Mouse (Mus musculus) hindbrain, embryonic 14.5 days (tissue): ENCODE results near the gene Gm21304. TPM values are rescaled to one million over a fixed set of nuclear protein-coding genes. Genes with fewer than 3 reads are reported as not detected.
"Not testable (repeated sequence)": the region's sequence is repeated elsewhere in the genome, so short reads cannot be mapped to it uniquely, and the experiment has no call there.

Experiments used
- ATAC-seq: fragments of 200-750 bp; cut with Nextera tagmentation; 2 replicates; pipeline ENCODE4 v1.8.0; 2017; ENCODE audit warnings: moderate number of reproducible peaks, mild to moderate bottlenecking, moderate TSS enrichment, moderate library complexity; ENCODE audit not compliant: low FRiP score
- DNase-seq: peaks from one replicate; pipeline ENCODE4 v3.0.0-alpha.2; 2015; ENCODE audit warnings: low spot score
- H3K27ac ChIP-seq: fragments of 300-500 bp; sonication (generic); 2 replicates; pipeline ENCODE4 v1.5.1; 2014; ENCODE audit warnings: mild to moderate bottlenecking, moderate library complexity
- H3K27me3 ChIP-seq: fragments of 300-500 bp; sonication (generic); 2 replicates; pipeline ENCODE4 v1.6.1; 2014; ENCODE audit warnings: mild to moderate bottlenecking, low read length, mixed read lengths; ENCODE audit not compliant: control insufficient read depth, insufficient read depth
- H3K36me3 ChIP-seq: fragments of 300-500 bp; sonication (generic); replicated peaks from 2 replicates; pipeline ENCODE4 v1.6.1; 2014; ENCODE audit not compliant: control insufficient read depth, insufficient read depth
- H3K4me1 ChIP-seq: fragments of 300-500 bp; sonication (generic); replicated peaks from 2 replicates; pipeline ENCODE4 v1.6.1; 2014; ENCODE audit warnings: antibody characterized with exemption, low read length, mixed read lengths; ENCODE audit not compliant: control insufficient read depth, insufficient read depth
- H3K4me2 ChIP-seq: fragments of 300-500 bp; sonication (generic); replicated peaks from 2 replicates; pipeline ENCODE4 v1.6.1; 2014; ENCODE audit warnings: mild to moderate bottlenecking, moderate library complexity
- H3K4me3 ChIP-seq: fragments of 300-500 bp; sonication (generic); replicated peaks from 2 replicates; pipeline ENCODE4 v1.5.1; 2014; ENCODE audit warnings: mild to moderate bottlenecking, low read length
- H3K9ac ChIP-seq: fragments of 300-500 bp; sonication (generic); 2 replicates; pipeline ENCODE4 v1.6.1; 2014
- H3K9me3 ChIP-seq: fragments of 300-500 bp; sonication (generic); 2 replicates; pipeline ENCODE4 v1.6.1; 2016; ENCODE audit warnings: low read length; ENCODE audit not compliant: control insufficient read depth
- WGBS: fragments of 180-500 bp; shearing (Covaris S2); extraction: QIAGEN DNeasy Blood & Tissue Kit; methylation state at CpG from one replicate; pipeline ENCODE4 v1.1.7; 2014; 5-methylcytosine and 5-hydroxymethylcytosine counted together
- polyA plus RNA-seq: library from polyadenylated mRNA; unstranded; fragments of >200 nt; fragmentation: Nextera tagmentation; extraction: Ambion mirVana; gene quantifications from 2 replicates; pipeline ENCODE4 v1.2.1, GENCODE M21; 2014

The Gm21304 gene
- not detected in 2 replicates for polyA plus RNA-seq

- not testable (repeated sequence) for H3K4me3 ChIP-seq, H3K27ac ChIP-seq, H3K4me2 ChIP-seq, H3K36me3 ChIP-seq, H3K9me3 ChIP-seq, H3K9ac ChIP-seq, H3K27me3 ChIP-seq, DNase-seq, H3K4me1 ChIP-seq, ATAC-seq
- WGBS: no CpG with 5 or more reads among the region's 3 CpGs
Observed at GRCm38 (mm10) chr10:104168215-104168614, at the start of gene Gm21304. TSS of gene Gm21304 (plus strand) at chr10:104168515.

DNA sequence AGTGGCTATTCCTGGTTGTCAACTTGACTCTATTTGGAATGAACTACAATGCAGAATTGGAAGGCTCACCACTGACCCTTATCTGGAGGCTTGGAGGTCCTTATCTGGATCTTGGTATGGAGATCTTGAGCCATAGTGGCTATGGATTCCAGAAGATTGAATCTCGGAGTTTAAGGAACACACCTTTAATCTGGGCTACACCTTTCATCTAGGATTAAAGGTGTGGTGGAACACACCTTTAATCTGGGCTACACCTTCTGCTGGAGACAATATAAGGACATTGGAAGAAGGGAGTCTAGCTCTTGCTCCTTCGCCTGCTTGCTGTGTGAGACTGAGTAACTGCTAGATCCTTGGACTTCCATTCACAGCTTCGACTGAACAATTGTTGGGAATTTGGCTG is 25.6 kb upstream of the Gm21304 start, which contains the start of gene Gm21293:
Gene Gm21293 (plus strand): TSS at position 301 of the 400 bp plus-strand sequence.
- not testable (repeated sequence) for H3K27me3 ChIP-seq, H3K9ac ChIP-seq, H3K4me1 ChIP-seq, H3K27ac ChIP-seq, H3K4me3 ChIP-seq, H3K9me3 ChIP-seq, H3K36me3 ChIP-seq, H3K4me2 ChIP-seq, DNase-seq, ATAC-seq
- no CpG with 5 or more reads among the region's 3 CpGs for WGBS

DNA sequence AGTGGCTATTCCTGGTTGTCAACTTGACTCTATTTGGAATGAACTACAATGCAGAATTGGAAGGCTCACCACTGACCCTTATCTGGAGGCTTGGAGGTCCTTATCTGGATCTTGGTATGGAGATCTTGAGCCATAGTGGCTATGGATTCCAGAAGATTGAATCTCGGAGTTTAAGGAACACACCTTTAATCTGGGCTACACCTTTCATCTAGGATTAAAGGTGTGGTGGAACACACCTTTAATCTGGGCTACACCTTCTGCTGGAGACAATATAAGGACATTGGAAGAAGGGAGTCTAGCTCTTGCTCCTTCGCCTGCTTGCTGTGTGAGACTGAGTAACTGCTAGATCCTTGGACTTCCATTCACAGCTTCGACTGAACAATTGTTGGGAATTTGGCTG is 17.1 kb upstream of the Gm21304 start, which contains the start of gene Gm6763:
Gene Gm6763 (plus strand): TSS at position 301 of the 400 bp plus-strand sequence.
- H3K9ac ChIP-seq, H3K27me3 ChIP-seq, H3K4me2 ChIP-seq, H3K9me3 ChIP-seq, H3K4me1 ChIP-seq, DNase-seq, H3K4me3 ChIP-seq, ATAC-seq, H3K36me3 ChIP-seq, H3K27ac ChIP-seq: not testable (repeated sequence)
- WGBS: no CpG with 5 or more reads among the region's 3 CpGs

GRCm38 (mm10) chr10:104159706-104160105 is 8.6 kb upstream of the Gm21304 start, which contains the start of gene Gm8764:
TSS of gene Gm8764 (plus strand) at chr10:104160006.
- not testable (repeated sequence) for H3K4me1 ChIP-seq, H3K4me3 ChIP-seq, H3K4me2 ChIP-seq, H3K9me3 ChIP-seq, H3K27me3 ChIP-seq, DNase-seq, H3K9ac ChIP-seq, H3K27ac ChIP-seq, ATAC-seq, H3K36me3 ChIP-seq
- no CpG with 5 or more reads among the region's 3 CpGs for WGBS

GRCm38 (mm10) chr10:104176724-104177123 is 8.4 kb downstream of the Gm21304 start, which contains the start of gene Gm21312:
TSS of gene Gm21312 (plus strand) at chr10:104177024.
- not testable (repeated sequence) for H3K4me1 ChIP-seq, H3K9me3 ChIP-seq, H3K27ac ChIP-seq, ATAC-seq, H3K4me3 ChIP-seq, H3K4me2 ChIP-seq, H3K9ac ChIP-seq, H3K36me3 ChIP-seq, DNase-seq, H3K27me3 ChIP-seq
- no CpG with 5 or more reads among the region's 3 CpGs for WGBS

DNA sequence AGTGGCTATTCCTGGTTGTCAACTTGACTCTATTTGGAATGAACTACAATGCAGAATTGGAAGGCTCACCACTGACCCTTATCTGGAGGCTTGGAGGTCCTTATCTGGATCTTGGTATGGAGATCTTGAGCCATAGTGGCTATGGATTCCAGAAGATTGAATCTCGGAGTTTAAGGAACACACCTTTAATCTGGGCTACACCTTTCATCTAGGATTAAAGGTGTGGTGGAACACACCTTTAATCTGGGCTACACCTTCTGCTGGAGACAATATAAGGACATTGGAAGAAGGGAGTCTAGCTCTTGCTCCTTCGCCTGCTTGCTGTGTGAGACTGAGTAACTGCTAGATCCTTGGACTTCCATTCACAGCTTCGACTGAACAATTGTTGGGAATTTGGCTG is 16.9 kb downstream of the Gm21304 start, which contains the start of gene Gm20765:
Gene Gm20765 (plus strand): TSS at position 301 of the 400 bp plus-strand sequence.
- not testable (repeated sequence) for ATAC-seq, DNase-seq, H3K27me3 ChIP-seq, H3K9me3 ChIP-seq, H3K9ac ChIP-seq, H3K36me3 ChIP-seq, H3K4me3 ChIP-seq, H3K4me1 ChIP-seq, H3K27ac ChIP-seq, H3K4me2 ChIP-seq
- no CpG with 5 or more reads among the region's 3 CpGs for WGBS

- not testable (repeated sequence) for H3K4me3 ChIP-seq, H3K27ac ChIP-seq, H3K9ac ChIP-seq, H3K4me2 ChIP-seq, H3K36me3 ChIP-seq, DNase-seq, H3K27me3 ChIP-seq, ATAC-seq, H3K9me3 ChIP-seq, H3K4me1 ChIP-seq
- WGBS: no CpG with 5 or more reads among the region's 3 CpGs
Observed at GRCm38 (mm10) chr10:104193742-104194141, 25.4 kb downstream of the Gm21304 start, which contains the start of gene Gm4340. TSS of gene Gm4340 (plus strand) at chr10:104194042.

GRCm38 (mm10) chr10:104209655-104210054 is 41.3 kb downstream of the Gm21304 start:
- no peaks in the 10 kb centered on the region for H3K27me3 ChIP-seq
- WGBS: 76% methylated on average over 1 of the region's 1 CpGs
- no peaks in the 10 kb centered on the region for H3K36me3 ChIP-seq
- no peaks in the 10 kb centered on the region for H3K4me1 ChIP-seq
- no peak overlapping the region for H3K9ac ChIP-seq
- no peak overlapping the region for H3K4me2 ChIP-seq
- no peaks in the 10 kb centered on the region for H3K9me3 ChIP-seq
- ATAC-seq (no peak), DNase-seq (no peak)
- no peak overlapping the region for H3K4me3 ChIP-seq
- H3K27ac ChIP-seq: no peak overlapping the region

DNA sequence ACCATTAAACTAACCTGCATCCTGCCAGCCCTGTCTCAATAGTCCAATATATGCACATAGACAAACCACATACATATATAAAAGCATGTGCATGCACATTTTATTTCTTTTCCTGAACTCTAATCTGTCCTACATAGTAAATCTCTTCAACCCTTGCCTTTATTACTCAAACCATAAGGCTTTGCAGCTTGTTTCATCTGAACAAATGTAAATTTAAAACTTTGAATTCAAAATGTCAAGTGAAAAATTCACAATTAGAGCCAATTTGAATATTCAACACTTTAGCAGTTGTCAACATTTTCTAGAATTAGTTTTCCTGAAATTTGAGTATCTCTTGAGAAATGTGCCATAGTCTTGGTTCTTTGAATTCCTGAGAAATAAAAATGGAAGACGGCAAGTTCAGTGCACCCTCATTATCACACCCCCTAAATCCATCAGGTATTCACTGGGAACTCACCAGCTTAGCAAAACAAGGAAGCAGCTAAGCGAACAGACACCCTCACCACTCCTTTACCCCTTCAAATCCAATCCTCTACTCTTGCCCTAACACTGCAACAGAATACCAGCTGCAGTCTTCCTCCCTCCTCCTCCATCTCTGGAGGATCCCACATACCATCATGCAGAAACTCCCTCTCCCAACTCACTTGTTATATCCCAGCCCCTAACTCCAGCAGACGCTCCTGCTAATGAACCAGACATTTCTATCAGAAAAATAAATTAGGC is 42.1 kb downstream of the Gm21304 start:
- no peak overlapping the region for H3K9ac ChIP-seq
- no peaks in the 10 kb centered on the region for H3K36me3 ChIP-seq
- no peaks in the 10 kb centered on the region for H3K4me1 ChIP-seq
- no peak overlapping the region for H3K27ac ChIP-seq
- no peak overlapping the region for H3K4me2 ChIP-seq
- H3K27me3 ChIP-seq: no peaks in the 10 kb centered on the region
- ATAC-seq (no peak), DNase-seq (no peak)
- no peak overlapping the region for H3K4me3 ChIP-seq
- 81% methylated on average over 3 of the region's 3 CpGs for WGBS
- no peaks in the 10 kb centered on the region for H3K9me3 ChIP-seq
